Mouse (Mus musculus): ENCODE measurements around the gene Tnfrsf14.

DNA sequence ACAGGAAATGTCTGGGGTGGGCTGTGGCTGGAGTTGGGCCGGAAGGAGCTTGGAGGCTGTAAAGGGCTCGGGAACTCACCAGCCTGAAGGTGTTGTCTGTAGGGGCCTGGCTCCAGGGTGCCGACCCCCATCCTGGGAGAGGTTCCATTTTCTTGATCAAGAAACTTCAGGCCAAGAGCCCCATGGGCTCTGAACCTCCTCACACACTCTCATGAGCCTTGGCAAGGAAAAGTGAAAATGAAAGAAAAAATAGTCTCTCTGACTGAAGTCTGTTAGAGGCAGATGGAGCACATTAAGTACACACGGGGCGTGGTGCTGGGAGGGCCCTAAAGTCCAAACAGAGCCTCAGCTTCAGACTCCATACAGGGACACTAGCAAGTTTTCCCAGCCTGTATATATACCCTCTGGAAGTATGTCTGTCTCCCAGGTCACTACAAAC lies 445 bp downstream of the Tnfrsf14 start:
- TF ChIP-seq CTCF (IDR thresholded peaks at IDR 0.05; ENCODE audit: low read depth, low read length) (no peak), GATA1 (IDR thresholded peaks at IDR 0.05; ENCODE audit: borderline replicate concordance, low read length) (no peak)
